Mouse (Mus musculus) bone marrow macrophage, adult 2 months (primary cell): Measurements from ENCODE around the gene Comp.

Source experiments
- CTCF ChIP-seq: IDR thresholded peaks from 2 replicates; pipeline ENCODE4 v1.5.1; 2012; ENCODE audit warnings: low read depth, mild to moderate bottlenecking, low read length, moderate library complexity
- POLR2A ChIP-seq: IDR thresholded peaks from 2 replicates; pipeline ENCODE4 v1.6.1; 2012; ENCODE audit warnings: mild to moderate bottlenecking, low read depth, low read length, borderline replicate concordance

GRCm38 (mm10) chr8:70421349-70422104 lies 48.2 kb downstream of the Comp start:
- TF ChIP-seq CTCF (no peak), POLR2A (no peak)
